Mouse (Mus musculus) embryonic fibroblast, embryonic 13.5 days (primary cell): ENCODE measurements around the gene Sdk2. TPM values are rescaled to one million over a fixed set of nuclear protein-coding genes. Genes with fewer than 3 reads are reported as not detected.

Source experiments
- H3K27ac ChIP-seq: 2 replicates; pipeline ENCODE4 v1.5.1; 2012; ENCODE audit warnings: low read length, control low read depth, inconsistent platforms; ENCODE audit not compliant: insufficient read depth
- H3K4me1 ChIP-seq: 2 replicates; pipeline ENCODE4 v1.6.1; 2011; ENCODE audit warnings: low read length; ENCODE audit not compliant: control insufficient read depth, insufficient read depth
- H3K4me3 ChIP-seq: 2 replicates; pipeline ENCODE4 v1.5.1; 2011; ENCODE audit warnings: mild to moderate bottlenecking, control low read depth, low read length; ENCODE audit not compliant: insufficient read depth
- CTCF ChIP-seq: IDR thresholded peaks from 2 replicates; pipeline ENCODE4 v1.5.1; 2011; ENCODE audit warnings: mild to moderate bottlenecking, control low read depth, low read length, moderate library complexity, borderline replicate concordance; ENCODE audit not compliant: insufficient read depth
- POLR2A ChIP-seq: IDR thresholded peaks from 2 replicates; pipeline ENCODE4 v1.6.1; 2011; ENCODE audit warnings: low read depth, mild to moderate bottlenecking, control low read depth, low read length, moderate library complexity
- polyA plus RNA-seq: library from polyadenylated mRNA; stranded (reverse); fragments of >200 nt; gene quantifications from 2 replicates; pipeline ENCODE4 v1.2.4, GENCODE M21; 2011; ENCODE audit warnings: low read depth; ENCODE audit not compliant: missing spikeins, insufficient read length

Gene Sdk2
- polyA plus RNA-seq = 0.83 and 1.0 TPM in 2 replicates

DNA sequence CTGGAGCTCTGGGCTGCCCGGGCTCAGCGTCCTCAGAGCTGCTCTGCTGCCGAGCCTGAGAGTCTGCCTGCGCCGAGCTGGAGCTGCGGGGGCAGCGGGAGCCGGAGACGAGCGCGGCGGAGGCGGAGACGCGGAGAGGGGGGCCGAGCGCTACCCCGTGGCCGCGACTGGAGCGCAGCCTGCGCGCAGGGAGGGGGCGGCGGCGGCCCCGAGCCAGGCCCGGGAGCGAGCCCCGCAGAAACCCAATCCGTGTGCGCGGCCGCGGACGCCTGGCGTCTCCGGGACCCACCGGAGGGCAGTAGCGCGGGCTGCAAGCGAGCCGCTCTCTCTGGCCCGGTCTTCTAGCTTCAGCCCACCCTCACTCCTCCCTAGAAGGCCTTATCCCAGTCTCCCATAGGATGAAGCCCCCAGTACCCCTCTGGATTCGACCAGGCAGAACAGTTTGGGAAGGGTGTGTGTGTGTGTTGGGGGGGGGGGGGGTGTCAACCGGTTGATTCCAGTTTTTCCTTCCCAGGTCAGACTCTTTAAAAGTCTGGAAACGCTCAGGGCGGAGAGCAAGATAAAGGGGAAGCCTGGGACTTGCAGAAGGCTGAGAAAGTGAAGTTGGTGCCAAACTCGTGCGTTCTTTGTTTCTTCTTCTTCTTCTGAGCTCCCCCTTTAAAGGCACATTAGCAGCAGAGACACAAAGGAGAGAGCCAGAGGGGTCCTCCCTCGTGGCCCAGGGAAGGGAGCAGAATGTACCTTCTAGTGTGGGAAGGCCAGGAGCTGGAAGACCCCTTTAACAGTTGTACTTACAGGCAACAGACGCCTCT is at the start of gene Sdk2:
Gene Sdk2, minus strand, starts transcription at position 96 of the 812 bp plus-strand sequence.
- no peak for TF ChIP-seq POLR2A
- TF ChIP-seq CTCF = no peak
- peak within 1 kb of the TSS; percentile 55 for H3K4me3 ChIP-seq
- no peaks in the 10 kb centered on the region for H3K4me1 ChIP-seq
- no peak within 1 kb of the TSS for H3K27ac ChIP-seq

GRCm38 (mm10) chr11:114115077-114115476 is 48.2 kb upstream of the Sdk2 start:
- no peak overlapping the region for H3K4me3 ChIP-seq
- no peak overlapping the region for H3K27ac ChIP-seq
- H3K4me1 ChIP-seq = no peaks in the 10 kb centered on the region
- TF ChIP-seq CTCF (no peak), POLR2A (no peak)

DNA sequence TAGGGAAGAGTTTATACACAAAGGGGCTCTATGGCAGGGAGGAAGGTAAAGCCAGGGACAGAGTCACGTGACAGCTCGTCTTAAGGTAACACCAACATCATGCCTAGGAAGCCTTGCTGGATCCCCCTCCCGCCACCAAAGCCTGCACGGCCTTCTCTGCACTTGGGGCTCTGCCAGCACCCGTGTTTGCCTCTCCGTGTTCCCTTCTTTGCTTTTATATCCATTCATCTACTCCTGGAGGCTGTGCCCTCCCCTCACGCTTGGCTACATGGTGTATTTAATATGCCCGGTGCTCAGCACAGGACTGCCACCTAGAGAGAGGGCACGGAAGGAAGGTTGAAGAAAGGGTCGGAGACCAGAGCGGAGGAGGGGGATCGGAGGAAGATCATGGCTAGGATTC is 47.8 kb upstream of the Sdk2 start:
- TF ChIP-seq CTCF (no peak), POLR2A (no peak)
- no peak overlapping the region for H3K27ac ChIP-seq

DNA sequence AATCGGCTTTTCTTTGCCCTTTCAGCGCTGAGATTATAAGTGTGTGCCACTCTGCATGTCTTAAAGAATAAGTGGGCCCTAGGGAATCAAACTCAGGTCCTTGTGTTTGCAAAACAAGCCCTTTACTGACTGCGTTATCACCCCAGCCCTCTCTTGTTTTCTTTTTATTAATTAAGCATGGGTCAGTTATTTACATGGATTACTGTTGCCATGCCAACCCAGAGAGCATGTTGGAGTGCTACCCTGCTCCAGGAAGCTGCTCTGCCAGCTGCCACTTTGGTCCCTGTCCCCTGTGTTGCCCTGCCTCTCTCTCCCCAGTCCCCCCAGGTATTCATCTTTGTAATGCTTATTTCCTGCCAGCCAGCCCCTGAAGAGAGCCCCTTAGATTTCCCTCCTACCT is 44.0 kb upstream of the Sdk2 start:
- TF ChIP-seq POLR2A = no peak
- no peak for TF ChIP-seq CTCF
- Histone ChIP-seq H3K4me1 (no peaks in the 10 kb centered on the region), H3K27ac (no peak overlapping the region), H3K4me3 (no peak overlapping the region)

More for the DNA sequence above, 47.8 kb upstream of the Sdk2 start:
- Histone ChIP-seq H3K4me3 (no peak overlapping the region), H3K4me1 (no peaks in the 10 kb centered on the region)

DNA sequence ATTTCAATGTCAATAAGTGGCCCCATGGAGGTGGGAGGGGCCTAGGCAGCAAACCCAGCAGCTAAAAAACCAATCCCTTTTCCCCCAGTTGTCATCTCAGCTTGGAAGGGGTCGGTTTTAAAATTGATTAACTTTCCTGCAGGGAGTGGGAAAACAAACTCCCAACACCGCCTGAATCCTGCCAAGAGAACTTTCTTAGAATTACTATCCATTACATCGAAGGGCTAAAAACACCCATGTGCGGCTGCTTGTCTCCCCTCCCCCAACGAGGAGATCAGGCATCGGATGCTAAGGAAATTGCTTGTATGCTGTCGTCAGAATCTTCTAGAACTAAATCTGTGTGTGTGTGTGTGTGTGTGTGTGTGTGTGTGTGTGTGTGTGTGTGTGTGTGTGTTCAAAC is 26.8 kb upstream of the Sdk2 start:
- H3K4me3 ChIP-seq = no peak overlapping the region
- TF ChIP-seq POLR2A (no peak), CTCF (no peak)

DNA sequence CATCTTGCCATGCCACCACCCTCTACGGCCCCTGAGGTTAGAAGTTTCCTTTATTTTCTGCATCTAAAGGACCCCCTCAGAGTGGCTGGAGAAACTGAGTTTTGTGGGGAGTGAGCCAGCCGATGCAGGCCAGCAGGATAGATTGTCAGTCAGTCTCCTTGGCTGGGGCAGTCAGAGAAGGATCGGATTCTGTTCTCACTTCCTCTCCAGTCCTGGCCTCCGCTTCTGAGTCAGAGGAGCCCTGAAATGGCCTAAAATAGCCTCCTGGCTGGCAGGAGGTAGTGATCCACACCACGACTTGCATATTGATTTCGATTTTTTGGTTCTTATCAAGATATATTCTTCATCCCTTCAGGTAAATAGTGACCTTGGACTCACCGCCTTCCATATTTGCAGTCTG is 26.3 kb upstream of the Sdk2 start:
- TF ChIP-seq POLR2A (no peak), CTCF (no peak)
- no peaks in the 10 kb centered on the region for H3K4me1 ChIP-seq
- no peak overlapping the region for H3K27ac ChIP-seq
- no peak overlapping the region for H3K4me3 ChIP-seq

More for the DNA sequence above, 26.8 kb upstream of the Sdk2 start:
- H3K4me1 ChIP-seq = no peaks in the 10 kb centered on the region
- no peak overlapping the region for H3K27ac ChIP-seq

GRCm38 (mm10) chr11:114080606-114081005 is 13.8 kb upstream of the Sdk2 start:
- Histone ChIP-seq H3K4me3 (no peak overlapping the region), H3K27ac (peak overlapping the region; percentile 6; the same call in 1 of the 2 replicates), H3K4me1 (no peaks in the 10 kb centered on the region)
- no peak for TF ChIP-seq CTCF
- no peak for TF ChIP-seq POLR2A

DNA sequence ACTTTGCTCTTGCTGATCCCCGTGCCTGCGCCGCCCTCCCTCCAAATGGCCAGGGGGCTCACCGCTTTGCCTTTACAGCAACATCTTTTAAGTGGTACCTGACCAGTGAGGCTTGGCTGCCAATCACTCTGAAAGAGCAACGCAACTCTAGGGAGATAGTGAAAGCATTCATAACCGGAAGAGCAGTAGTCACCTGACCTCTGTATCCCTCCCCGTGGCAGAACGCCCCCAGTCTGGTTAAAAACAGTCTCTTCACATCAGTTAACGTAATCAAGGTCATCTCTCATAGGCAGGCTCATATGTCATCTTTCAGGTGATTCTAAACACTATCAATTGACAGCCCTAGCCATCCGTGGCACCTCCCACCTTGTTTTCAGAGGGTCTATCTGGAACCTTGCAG is 5.8 kb upstream of the Sdk2 start:
- TF ChIP-seq POLR2A = no peak
- Histone ChIP-seq H3K27ac (no peak overlapping the region), H3K4me1 (no peaks in the 10 kb centered on the region), H3K4me3 (no peak overlapping the region)

DNA sequence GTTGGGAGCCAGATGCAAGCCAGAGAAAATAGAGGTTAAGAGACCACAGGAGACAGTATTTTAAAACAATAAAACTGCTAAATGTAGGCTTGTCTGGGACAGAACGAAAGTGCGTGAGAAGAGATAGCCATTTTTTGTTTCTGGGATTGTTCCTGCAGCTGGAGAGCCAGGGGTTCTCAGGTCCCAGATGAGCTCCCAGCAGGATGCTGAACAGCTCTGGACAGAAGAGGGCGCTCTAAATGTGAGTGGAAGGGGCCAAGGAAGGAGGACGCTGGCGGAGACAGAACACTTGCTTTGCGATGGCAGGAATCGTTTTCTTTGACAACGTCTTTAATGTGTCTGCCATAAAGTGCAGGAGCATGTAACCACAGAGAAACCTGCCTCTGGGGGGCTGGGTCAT is 5.2 kb upstream of the Sdk2 start:
- TF ChIP-seq POLR2A (no peak), CTCF (peak; percentile 44; the same call in 1 of the 2 replicates)
- Histone ChIP-seq H3K4me1 (no peaks in the 10 kb centered on the region), H3K27ac (no peak overlapping the region), H3K4me3 (no peak overlapping the region)

DNA sequence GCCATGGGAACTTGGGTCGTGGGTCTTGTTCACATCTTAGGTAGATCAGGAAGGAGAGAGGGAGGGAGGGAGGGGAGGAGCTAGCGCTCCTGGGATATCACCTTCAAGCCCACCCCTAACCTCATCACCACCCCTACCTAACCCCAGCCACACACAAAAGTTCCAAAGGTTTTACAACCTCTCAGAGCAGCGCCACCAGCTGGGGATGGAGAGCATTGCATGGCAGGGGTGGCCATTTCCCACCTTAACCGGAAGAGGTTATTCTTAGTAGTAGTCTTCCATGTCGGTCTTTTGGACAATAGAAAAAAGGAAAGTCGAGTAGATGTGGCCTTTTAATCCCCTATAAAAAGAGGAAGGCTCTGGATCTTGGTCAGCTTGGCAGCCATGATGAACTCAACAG is 4.0 kb upstream of the Sdk2 start:
- Histone ChIP-seq H3K27ac (no peak overlapping the region), H3K4me1 (no peaks in the 10 kb centered on the region), H3K4me3 (no peak overlapping the region)
- TF ChIP-seq CTCF (no peak), POLR2A (no peak)
